Mouse (Mus musculus): ENCODE measurements around the gene Atp1a4. TPM values are rescaled to one million over a fixed set of nuclear protein-coding genes. Genes with fewer than 3 reads are reported as not detected.
A peak's percentile ranks its signal among the peaks of the same experiment; 100 is the strongest.
"Not testable (repeated sequence)": the region's sequence is repeated elsewhere in the genome, so short reads cannot be mapped to it uniquely, and the experiment has no call there.

Atp1a4 gene
- polyA plus RNA-seq, 1 experiment from 2014 or later, result not detected

GRCm38 (mm10) chr1:172244645-172245044 lies 13.6 kb downstream of the Atp1a4 start:
- WGBS, result 36% methylated on average over 23 of the region's 23 CpGs
- H3K27ac ChIP-seq (replicated peaks; ENCODE audit: low read depth, low read length); H3K36me3 ChIP-seq (ENCODE audit: control insufficient read depth, insufficient read depth, low read length); ATAC-seq (ENCODE audit: insufficient number of reproducible peaks, low FRiP score, low TSS enrichment, low read depth); H3K9me3 ChIP-seq (ENCODE audit: control insufficient read depth, low read length); H3K4me2 ChIP-seq (ENCODE audit: low read depth, severe bottlenecking); H3K9ac ChIP-seq (ENCODE audit: low read length); H3K4me3 ChIP-seq (ENCODE audit: low read depth, low read length); DNase-seq (ENCODE audit: low spot score); H3K4me1 ChIP-seq (ENCODE audit: control insufficient read depth, insufficient read depth, low read length): not testable (repeated sequence)
- H3K27me3 ChIP-seq (ENCODE audit: control insufficient read depth, insufficient read depth, low read length), result peaks cover 12% of the 10 kb centered on the region; the same call in 1 of the 2 replicates

- Histone ChIP-seq H3K27me3 (ENCODE audit: control insufficient read depth, insufficient read depth, low read length) (peaks cover 12% of the 10 kb centered on the region; the same call in 1 of the 2 replicates), H3K9me3 (ENCODE audit: control insufficient read depth, low read length) (no peaks in the 10 kb centered on the region), H3K9ac (ENCODE audit: low read length) (no peak overlapping the region), H3K4me1 (ENCODE audit: control insufficient read depth, insufficient read depth, low read length) (no peaks in the 10 kb centered on the region), H3K27ac (replicated peaks; ENCODE audit: low read depth, low read length) (no peak overlapping the region), H3K36me3 (ENCODE audit: control insufficient read depth, insufficient read depth, low read length) (no peaks in the 10 kb centered on the region), H3K4me3 (ENCODE audit: low read depth, low read length) (no peak overlapping the region), H3K4me2 (ENCODE audit: low read depth, severe bottlenecking) (no peak overlapping the region)
- peak; percentile 32 for DNase-seq (ENCODE audit: low spot score)
- no peak for ATAC-seq (ENCODE audit: insufficient number of reproducible peaks, low FRiP score, low TSS enrichment, low read depth)
- 25% methylated on average over 16 of the region's 16 CpGs for WGBS
Measured at GRCm38 (mm10) chr1:172243547-172244205, 14.5 kb downstream of the Atp1a4 start.

- H3K9me3 ChIP-seq (ENCODE audit: control insufficient read depth, low read length), result no peaks in the 10 kb centered on the region
- H3K27ac ChIP-seq (replicated peaks; ENCODE audit: low read depth, low read length), result no peak overlapping the region
- no peak overlapping the region for H3K4me2 ChIP-seq (ENCODE audit: low read depth, severe bottlenecking)
- 67% methylated on average over 2 of the region's 2 CpGs for WGBS
- DNase-seq (ENCODE audit: low spot score) (no peak), ATAC-seq (ENCODE audit: insufficient number of reproducible peaks, low FRiP score, low TSS enrichment, low read depth) (no peak)
- H3K9ac ChIP-seq (ENCODE audit: low read length), result no peak overlapping the region
- H3K36me3 ChIP-seq (ENCODE audit: control insufficient read depth, insufficient read depth, low read length), result no peaks in the 10 kb centered on the region
- peaks cover 12% of the 10 kb centered on the region; the same call in 1 of the 2 replicates for H3K27me3 ChIP-seq (ENCODE audit: control insufficient read depth, insufficient read depth, low read length)
- no peak overlapping the region for H3K4me3 ChIP-seq (ENCODE audit: low read depth, low read length)
- no peaks in the 10 kb centered on the region for H3K4me1 ChIP-seq (ENCODE audit: control insufficient read depth, insufficient read depth, low read length)
Measured at GRCm38 (mm10) chr1:172242401-172242800, 15.8 kb downstream of the Atp1a4 start.

GRCm38 (mm10) chr1:172240945-172241708 lies 17.1 kb downstream of the Atp1a4 start:
- H3K4me2 ChIP-seq (ENCODE audit: low read depth, severe bottlenecking), result no peak overlapping the region
- no peaks in the 10 kb centered on the region for H3K36me3 ChIP-seq (ENCODE audit: control insufficient read depth, insufficient read depth, low read length)
- H3K4me3 ChIP-seq (ENCODE audit: low read depth, low read length), result no peak overlapping the region
- WGBS, result 72% methylated on average over 6 of the region's 6 CpGs
- DNase-seq (ENCODE audit: low spot score) (no peak), ATAC-seq (ENCODE audit: insufficient number of reproducible peaks, low FRiP score, low TSS enrichment, low read depth) (no peak)
- H3K9ac ChIP-seq (ENCODE audit: low read length), result no peak overlapping the region
- H3K27ac ChIP-seq (replicated peaks; ENCODE audit: low read depth, low read length), result no peak overlapping the region
- no peaks in the 10 kb centered on the region for H3K9me3 ChIP-seq (ENCODE audit: control insufficient read depth, low read length)
- peaks cover 11% of the 10 kb centered on the region; the same call in 1 of the 2 replicates for H3K27me3 ChIP-seq (ENCODE audit: control insufficient read depth, insufficient read depth, low read length)
- no peaks in the 10 kb centered on the region for H3K4me1 ChIP-seq (ENCODE audit: control insufficient read depth, insufficient read depth, low read length)

GRCm38 (mm10) chr1:172229215-172229614 lies 29.0 kb downstream of the Atp1a4 start:
- Histone ChIP-seq H3K9me3 (ENCODE audit: control insufficient read depth, low read length) (no peaks in the 10 kb centered on the region), H3K27me3 (ENCODE audit: control insufficient read depth, insufficient read depth, low read length) (no peaks in the 10 kb centered on the region), H3K9ac (ENCODE audit: low read length) (no peak overlapping the region), H3K4me1 (ENCODE audit: control insufficient read depth, insufficient read depth, low read length) (no peaks in the 10 kb centered on the region), H3K36me3 (ENCODE audit: control insufficient read depth, insufficient read depth, low read length) (no peaks in the 10 kb centered on the region), H3K4me3 (ENCODE audit: low read depth, low read length) (no peak overlapping the region), H3K27ac (replicated peaks; ENCODE audit: low read depth, low read length) (no peak overlapping the region), H3K4me2 (ENCODE audit: low read depth, severe bottlenecking) (no peak overlapping the region)
- 74% methylated on average over 1 of the region's 1 CpGs for WGBS
- DNase-seq (ENCODE audit: low spot score) (no peak), ATAC-seq (ENCODE audit: insufficient number of reproducible peaks, low FRiP score, low TSS enrichment, low read depth) (no peak)

GRCm38 (mm10) chr1:172228209-172228608 lies 30.0 kb downstream of the Atp1a4 start:
- no peak for ATAC-seq (ENCODE audit: insufficient number of reproducible peaks, low FRiP score, low TSS enrichment, low read depth)
- H3K4me3 ChIP-seq (ENCODE audit: low read depth, low read length), result no peak overlapping the region
- no peaks in the 10 kb centered on the region for H3K4me1 ChIP-seq (ENCODE audit: control insufficient read depth, insufficient read depth, low read length)
- no peaks in the 10 kb centered on the region for H3K27me3 ChIP-seq (ENCODE audit: control insufficient read depth, insufficient read depth, low read length)
- H3K4me2 ChIP-seq (ENCODE audit: low read depth, severe bottlenecking), result no peak overlapping the region
- H3K9me3 ChIP-seq (ENCODE audit: control insufficient read depth, low read length), result no peaks in the 10 kb centered on the region
- H3K36me3 ChIP-seq (ENCODE audit: control insufficient read depth, insufficient read depth, low read length), result no peaks in the 10 kb centered on the region
- H3K27ac ChIP-seq (replicated peaks; ENCODE audit: low read depth, low read length), result no peak overlapping the region
- no peak for DNase-seq (ENCODE audit: low spot score)
- 90% methylated on average over 2 of the region's 2 CpGs for WGBS
- H3K9ac ChIP-seq (ENCODE audit: low read length), result no peak overlapping the region

GRCm38 (mm10) chr1:172221297-172222063 lies 36.7 kb downstream of the Atp1a4 start:
- no peaks in the 10 kb centered on the region for H3K36me3 ChIP-seq (ENCODE audit: control insufficient read depth, insufficient read depth, low read length)
- peak overlapping the region; percentile 45 for H3K9ac ChIP-seq (ENCODE audit: low read length)
- WGBS, result 26% methylated on average over 11 of the region's 11 CpGs
- H3K27ac ChIP-seq (replicated peaks; ENCODE audit: low read depth, low read length), result peak overlapping the region; percentile 87
- peaks cover 17% of the 10 kb centered on the region for H3K4me1 ChIP-seq (ENCODE audit: control insufficient read depth, insufficient read depth, low read length)
- DNase-seq (ENCODE audit: low spot score) (peak; percentile 58), ATAC-seq (ENCODE audit: insufficient number of reproducible peaks, low FRiP score, low TSS enrichment, low read depth) (peak; percentile 72)
- no peaks in the 10 kb centered on the region for H3K9me3 ChIP-seq (ENCODE audit: control insufficient read depth, low read length)
- H3K4me3 ChIP-seq (ENCODE audit: low read depth, low read length), result no peak overlapping the region
- no peaks in the 10 kb centered on the region for H3K27me3 ChIP-seq (ENCODE audit: control insufficient read depth, insufficient read depth, low read length)
- no peak overlapping the region; the same call in 1 of the 2 replicates for H3K4me2 ChIP-seq (ENCODE audit: low read depth, severe bottlenecking)

- Histone ChIP-seq H3K27me3 (ENCODE audit: control insufficient read depth, insufficient read depth, low read length) (no peaks in the 10 kb centered on the region), H3K27ac (replicated peaks; ENCODE audit: low read depth, low read length) (no peak overlapping the region), H3K9me3 (ENCODE audit: control insufficient read depth, low read length) (no peaks in the 10 kb centered on the region), H3K4me1 (ENCODE audit: control insufficient read depth, insufficient read depth, low read length) (peaks cover 17% of the 10 kb centered on the region), H3K36me3 (ENCODE audit: control insufficient read depth, insufficient read depth, low read length) (no peaks in the 10 kb centered on the region), H3K4me2 (ENCODE audit: low read depth, severe bottlenecking) (no peak overlapping the region), H3K9ac (ENCODE audit: low read length) (no peak overlapping the region), H3K4me3 (ENCODE audit: low read depth, low read length) (no peak overlapping the region)
- 58% methylated on average over 10 of the region's 10 CpGs for WGBS
- no peak for ATAC-seq (ENCODE audit: insufficient number of reproducible peaks, low FRiP score, low TSS enrichment, low read depth)
- DNase-seq (ENCODE audit: low spot score), result no peak
Measured at GRCm38 (mm10) chr1:172220414-172220813, 37.8 kb downstream of the Atp1a4 start.
